Mouse (Mus musculus) limb, embryonic 11.5 days (tissue): Measurements from ENCODE around the gene Cyp17a1. TPM values are rescaled to one million over a fixed set of nuclear protein-coding genes. Genes with fewer than 3 reads are reported as not detected.

ENCODE experiments used
- ATAC-seq: fragments of 200-750 bp; cut with Nextera tagmentation; 2 replicates; pipeline ENCODE4 v1.8.0; 2017; ENCODE audit warnings: low read depth; ENCODE audit not compliant: insufficient number of reproducible peaks, low FRiP score, low TSS enrichment
- DNase-seq: peaks from one replicate; pipeline ENCODE4 v3.0.0-alpha.2; 2015; ENCODE audit warnings: low spot score
- H3K27ac ChIP-seq: fragments of 300-500 bp; sonication (generic); replicated peaks from 2 replicates; pipeline ENCODE4 v1.5.1; 2014; ENCODE audit warnings: low read depth, mild to moderate bottlenecking, low read length
- H3K27me3 ChIP-seq: fragments of 300-500 bp; sonication (generic); 2 replicates; pipeline ENCODE4 v1.6.1; 2014; ENCODE audit warnings: mild to moderate bottlenecking, low read length, mixed read lengths; ENCODE audit not compliant: control insufficient read depth, insufficient read depth
- H3K36me3 ChIP-seq: fragments of 300-500 bp; sonication (generic); 2 replicates; pipeline ENCODE4 v1.6.1; 2014; ENCODE audit warnings: mild to moderate bottlenecking, low read length, moderate library complexity, mixed read lengths; ENCODE audit not compliant: control insufficient read depth, insufficient read depth
- H3K4me1 ChIP-seq: fragments of 300-500 bp; sonication (generic); 2 replicates; pipeline ENCODE4 v1.6.1; 2014; ENCODE audit warnings: low read length, mixed read lengths; ENCODE audit not compliant: control insufficient read depth, insufficient read depth
- H3K4me2 ChIP-seq: fragments of 300-500 bp; sonication (generic); 2 replicates; pipeline ENCODE4 v1.6.1; 2014; ENCODE audit warnings: low read depth, mild to moderate bottlenecking, moderate library complexity; ENCODE audit not compliant: severe bottlenecking
- H3K4me3 ChIP-seq: fragments of 300-500 bp; sonication (generic); 2 replicates; pipeline ENCODE4 v1.5.1; 2014; ENCODE audit warnings: low read depth, low read length
- H3K9ac ChIP-seq: fragments of 300-500 bp; sonication (generic); 2 replicates; pipeline ENCODE4 v1.6.1; 2014; ENCODE audit warnings: mild to moderate bottlenecking, low read length
- H3K9me3 ChIP-seq: fragments of 300-500 bp; sonication (generic); 2 replicates; pipeline ENCODE4 v1.6.1; 2016; ENCODE audit warnings: low read length; ENCODE audit not compliant: control insufficient read depth
- WGBS: fragments of 180-500 bp; shearing (Covaris S2); extraction: QIAGEN DNeasy Blood & Tissue Kit; methylation state at CpG from one replicate; pipeline ENCODE4 v1.1.7; 2014; 5-methylcytosine and 5-hydroxymethylcytosine counted together
- polyA plus RNA-seq: library from polyadenylated mRNA; unstranded; fragments of >200 nt; fragmentation: Nextera tagmentation; extraction: Ambion mirVana; gene quantifications from 2 replicates; pipeline ENCODE4 v1.2.1, GENCODE M21; 2014

Cyp17a1 gene
- polyA plus RNA-seq, result not detected in 2 replicates

GRCm38 (mm10) chr19:46672766-46673418 lies at the start of gene Cyp17a1:
Gene Cyp17a1 (minus strand): TSS chr19:46673172.
- H3K36me3 ChIP-seq, result no peaks in the 10 kb centered on the region
- H3K4me2 ChIP-seq, result no peak within 1 kb of the TSS
- WGBS, result 59% methylated on average over 5 of the region's 5 CpGs
- DNase-seq (no peak), ATAC-seq (no peak)
- H3K9ac ChIP-seq, result no peak within 1 kb of the TSS
- no peak within 1 kb of the TSS for H3K27ac ChIP-seq
- H3K27me3 ChIP-seq, result no peaks in the 10 kb centered on the region
- no peaks in the 10 kb centered on the region for H3K9me3 ChIP-seq
- no peaks in the 10 kb centered on the region for H3K4me1 ChIP-seq
- H3K4me3 ChIP-seq, result no peak within 1 kb of the TSS

GRCm38 (mm10) chr19:46718150-46718549 lies 45.2 kb upstream of the Cyp17a1 start:
- Histone ChIP-seq H3K36me3 (no peaks in the 10 kb centered on the region), H3K27ac (no peak overlapping the region), H3K4me2 (no peak overlapping the region), H3K27me3 (no peaks in the 10 kb centered on the region), H3K4me1 (no peaks in the 10 kb centered on the region), H3K4me3 (no peak overlapping the region), H3K9me3 (no peaks in the 10 kb centered on the region; the same call in 1 of the 2 replicates), H3K9ac (no peak overlapping the region)
- no peak for DNase-seq
- ATAC-seq, result no peak
- WGBS, result 87% methylated on average over 4 of the region's 4 CpGs

GRCm38 (mm10) chr19:46715016-46715415 lies 42.0 kb upstream of the Cyp17a1 start:
- Histone ChIP-seq H3K9me3 (no peaks in the 10 kb centered on the region; the same call in 1 of the 2 replicates), H3K27ac (no peak overlapping the region), H3K27me3 (no peaks in the 10 kb centered on the region), H3K4me1 (no peaks in the 10 kb centered on the region), H3K4me2 (no peak overlapping the region), H3K36me3 (no peaks in the 10 kb centered on the region), H3K9ac (no peak overlapping the region), H3K4me3 (no peak overlapping the region)
- 88% methylated on average over 8 of the region's 8 CpGs for WGBS
- no peak for DNase-seq
- ATAC-seq, result no peak

GRCm38 (mm10) chr19:46714234-46714633 lies 41.3 kb upstream of the Cyp17a1 start:
- DNase-seq (no peak), ATAC-seq (no peak)
- no peak overlapping the region for H3K9ac ChIP-seq
- no peaks in the 10 kb centered on the region for H3K27me3 ChIP-seq
- H3K27ac ChIP-seq, result no peak overlapping the region
- H3K9me3 ChIP-seq, result no peaks in the 10 kb centered on the region; the same call in 1 of the 2 replicates
- WGBS, result 95% methylated on average over 8 of the region's 8 CpGs
- H3K4me3 ChIP-seq, result no peak overlapping the region
- H3K36me3 ChIP-seq, result no peaks in the 10 kb centered on the region
- H3K4me1 ChIP-seq, result no peaks in the 10 kb centered on the region
- no peak overlapping the region for H3K4me2 ChIP-seq

- DNase-seq (no peak), ATAC-seq (no peak)
- Histone ChIP-seq H3K27me3 (no peaks in the 10 kb centered on the region), H3K9me3 (no peaks in the 10 kb centered on the region), H3K27ac (no peak overlapping the region), H3K4me2 (no peak overlapping the region), H3K4me3 (no peak overlapping the region), H3K9ac (no peak overlapping the region), H3K36me3 (no peaks in the 10 kb centered on the region), H3K4me1 (peaks cover 9% of the 10 kb centered on the region; the same call in 1 of the 2 replicates)
- 94% methylated on average over 4 of the region's 4 CpGs for WGBS
These were observed 37.6 kb upstream of the Cyp17a1 start for GRCm38 (mm10) chr19:46710614-46711013.

GRCm38 (mm10) chr19:46707296-46708151 lies 34.6 kb upstream of the Cyp17a1 start, which contains the start of gene As3mt:
Gene As3mt (plus strand): TSS chr19:46707458.
- Histone ChIP-seq H3K4me1 (peaks cover 9% of the 10 kb centered on the region; the same call in 1 of the 2 replicates), H3K4me3 (peak within 1 kb of the TSS; percentile 45), H3K27me3 (no peaks in the 10 kb centered on the region), H3K36me3 (no peaks in the 10 kb centered on the region), H3K9ac (peak within 1 kb of the TSS; percentile 70), H3K4me2 (peak within 1 kb of the TSS; percentile 48), H3K27ac (no peak within 1 kb of the TSS), H3K9me3 (no peaks in the 10 kb centered on the region)
- WGBS, result 10% methylated on average over 30 of the region's 31 CpGs
- DNase-seq, result peak; percentile 79
- peak; percentile 72; the same call in 1 of the 2 replicates for ATAC-seq

- Histone ChIP-seq H3K4me3 (peak overlapping the region; percentile 45), H3K27ac (no peak overlapping the region), H3K36me3 (no peaks in the 10 kb centered on the region), H3K9me3 (no peaks in the 10 kb centered on the region), H3K4me2 (peak overlapping the region; percentile 48; the same call in 1 of the 2 replicates), H3K27me3 (no peaks in the 10 kb centered on the region), H3K9ac (no peak overlapping the region), H3K4me1 (peaks cover 9% of the 10 kb centered on the region; the same call in 1 of the 2 replicates)
- DNase-seq, result no peak
- no peak for ATAC-seq
- WGBS, result 81% methylated on average over 9 of the region's 9 CpGs
These were observed 33.7 kb upstream of the Cyp17a1 start for GRCm38 (mm10) chr19:46706540-46707295.
